Mouse (Mus musculus): Measurements from ENCODE around the gene Pik3c2a. TPM values are rescaled to one million over a fixed set of nuclear protein-coding genes. Genes with fewer than 3 reads are reported as not detected.

Gene Pik3c2a
- polyA plus RNA-seq, 1 experiment from 2014 or later, result 32.9 TPM

GRCm38 (mm10) chr7:116301661-116302311 is 141.5 kb downstream of the Pik3c2a start:
- 82% methylated on average over 5 of the region's 5 CpGs for WGBS
- ATAC-seq (replicated peaks; ENCODE audit: low FRiP score, low TSS enrichment, low read depth) (no peak), DNase-seq (ENCODE audit: low spot score) (no peak)
- H3K36me3 ChIP-seq (ENCODE audit: control insufficient read depth, insufficient read depth, low read length), result no peaks in the 10 kb centered on the region
- no peak overlapping the region for H3K4me2 ChIP-seq (ENCODE audit: low read length)
- H3K4me1 ChIP-seq (replicated peaks; ENCODE audit: control insufficient read depth, insufficient read depth, low read length), result peaks cover 2% of the 10 kb centered on the region
- no peaks in the 10 kb centered on the region for H3K9me3 ChIP-seq (ENCODE audit: control insufficient read depth, low read length)
- no peak overlapping the region for H3K27ac ChIP-seq (ENCODE audit: low read depth)
- H3K27me3 ChIP-seq (replicated peaks; ENCODE audit: control insufficient read depth, insufficient read depth, low read length), result peaks cover 6% of the 10 kb centered on the region; the same call in 1 of the 2 replicates
- H3K4me3 ChIP-seq (ENCODE audit: low read depth, low read length), result no peak overlapping the region
- no peak overlapping the region for H3K9ac ChIP-seq (ENCODE audit: low read length)

GRCm38 (mm10) chr7:116301144-116301543 is 142.1 kb downstream of the Pik3c2a start:
- Histone ChIP-seq H3K4me1 (replicated peaks; ENCODE audit: control insufficient read depth, insufficient read depth, low read length) (no peaks in the 10 kb centered on the region), H3K9me3 (ENCODE audit: control insufficient read depth, low read length) (no peaks in the 10 kb centered on the region), H3K27me3 (replicated peaks; ENCODE audit: control insufficient read depth, insufficient read depth, low read length) (no peaks in the 10 kb centered on the region; the same call in 1 of the 2 replicates), H3K4me2 (ENCODE audit: low read length) (no peak overlapping the region), H3K4me3 (ENCODE audit: low read depth, low read length) (no peak overlapping the region), H3K9ac (ENCODE audit: low read length) (no peak overlapping the region), H3K36me3 (ENCODE audit: control insufficient read depth, insufficient read depth, low read length) (no peaks in the 10 kb centered on the region), H3K27ac (ENCODE audit: low read depth) (no peak overlapping the region)
- WGBS, result 66% methylated on average over 4 of the region's 4 CpGs
- DNase-seq (ENCODE audit: low spot score) (no peak), ATAC-seq (replicated peaks; ENCODE audit: low FRiP score, low TSS enrichment, low read depth) (no peak)

GRCm38 (mm10) chr7:116298851-116299250 is 144.4 kb downstream of the Pik3c2a start:
- DNase-seq (ENCODE audit: low spot score) (no peak), ATAC-seq (replicated peaks; ENCODE audit: low FRiP score, low TSS enrichment, low read depth) (no peak)
- Histone ChIP-seq H3K4me3 (ENCODE audit: low read depth, low read length) (no peak overlapping the region), H3K27ac (ENCODE audit: low read depth) (no peak overlapping the region), H3K27me3 (replicated peaks; ENCODE audit: control insufficient read depth, insufficient read depth, low read length) (no peaks in the 10 kb centered on the region), H3K9me3 (ENCODE audit: control insufficient read depth, low read length) (no peaks in the 10 kb centered on the region), H3K4me1 (replicated peaks; ENCODE audit: control insufficient read depth, insufficient read depth, low read length) (0 out of 2 replicates have a peak, but pooled peaks cover 9% of the 10 kb centered on the region), H3K36me3 (ENCODE audit: control insufficient read depth, insufficient read depth, low read length) (no peaks in the 10 kb centered on the region), H3K4me2 (ENCODE audit: low read length) (no peak overlapping the region), H3K9ac (ENCODE audit: low read length) (no peak overlapping the region)
- 84% methylated on average over 2 of the region's 2 CpGs for WGBS

GRCm38 (mm10) chr7:116298389-116298788 is 144.9 kb downstream of the Pik3c2a start:
- no peak overlapping the region for H3K4me3 ChIP-seq (ENCODE audit: low read depth, low read length)
- no peak overlapping the region for H3K4me2 ChIP-seq (ENCODE audit: low read length)
- no peaks in the 10 kb centered on the region for H3K36me3 ChIP-seq (ENCODE audit: control insufficient read depth, insufficient read depth, low read length)
- DNase-seq (ENCODE audit: low spot score) (no peak), ATAC-seq (replicated peaks; ENCODE audit: low FRiP score, low TSS enrichment, low read depth) (no peak)
- 0 out of 2 replicates have a peak, but pooled peaks cover 9% of the 10 kb centered on the region for H3K4me1 ChIP-seq (replicated peaks; ENCODE audit: control insufficient read depth, insufficient read depth, low read length)
- H3K27me3 ChIP-seq (replicated peaks; ENCODE audit: control insufficient read depth, insufficient read depth, low read length), result no peaks in the 10 kb centered on the region
- H3K27ac ChIP-seq (ENCODE audit: low read depth), result no peak overlapping the region
- no peaks in the 10 kb centered on the region for H3K9me3 ChIP-seq (ENCODE audit: control insufficient read depth, low read length)
- 71% methylated on average over 10 of the region's 10 CpGs for WGBS
- no peak overlapping the region for H3K9ac ChIP-seq (ENCODE audit: low read length)

GRCm38 (mm10) chr7:116294961-116295360 is 148.3 kb downstream of the Pik3c2a start:
- H3K4me3 ChIP-seq (ENCODE audit: low read depth, low read length), result no peak overlapping the region
- DNase-seq (ENCODE audit: low spot score) (no peak), ATAC-seq (replicated peaks; ENCODE audit: low FRiP score, low TSS enrichment, low read depth) (no peak)
- H3K9ac ChIP-seq (ENCODE audit: low read length), result no peak overlapping the region
- H3K27me3 ChIP-seq (replicated peaks; ENCODE audit: control insufficient read depth, insufficient read depth, low read length), result no peaks in the 10 kb centered on the region
- no peak overlapping the region for H3K4me2 ChIP-seq (ENCODE audit: low read length)
- H3K9me3 ChIP-seq (ENCODE audit: control insufficient read depth, low read length), result no peaks in the 10 kb centered on the region
- 34% methylated on average over 3 of the region's 3 CpGs for WGBS
- 0 out of 2 replicates have a peak, but pooled peaks cover 9% of the 10 kb centered on the region for H3K4me1 ChIP-seq (replicated peaks; ENCODE audit: control insufficient read depth, insufficient read depth, low read length)
- no peaks in the 10 kb centered on the region for H3K36me3 ChIP-seq (ENCODE audit: control insufficient read depth, insufficient read depth, low read length)
- no peak overlapping the region for H3K27ac ChIP-seq (ENCODE audit: low read depth)

- ATAC-seq (replicated peaks; ENCODE audit: low FRiP score, low TSS enrichment, low read depth) (no peak), DNase-seq (ENCODE audit: low spot score) (no peak)
- Histone ChIP-seq H3K4me1 (replicated peaks; ENCODE audit: control insufficient read depth, insufficient read depth, low read length) (peaks cover 24% of the 10 kb centered on the region), H3K27ac (ENCODE audit: low read depth) (no peak overlapping the region), H3K27me3 (replicated peaks; ENCODE audit: control insufficient read depth, insufficient read depth, low read length) (no peaks in the 10 kb centered on the region), H3K9ac (ENCODE audit: low read length) (no peak overlapping the region), H3K9me3 (ENCODE audit: control insufficient read depth, low read length) (no peaks in the 10 kb centered on the region), H3K4me2 (ENCODE audit: low read length) (no peak overlapping the region), H3K4me3 (ENCODE audit: low read depth, low read length) (no peak overlapping the region), H3K36me3 (ENCODE audit: control insufficient read depth, insufficient read depth, low read length) (no peaks in the 10 kb centered on the region)
- 23% methylated on average over 5 of the region's 5 CpGs for WGBS
Observed at GRCm38 (mm10) chr7:116292377-116292776, 150.9 kb downstream of the Pik3c2a start.

- ATAC-seq (replicated peaks; ENCODE audit: low FRiP score, low TSS enrichment, low read depth) (no peak), DNase-seq (ENCODE audit: low spot score) (no peak)
- H3K9ac ChIP-seq (ENCODE audit: low read length), result no peak overlapping the region
- H3K4me3 ChIP-seq (ENCODE audit: low read depth, low read length), result no peak overlapping the region
- H3K36me3 ChIP-seq (ENCODE audit: control insufficient read depth, insufficient read depth, low read length), result no peaks in the 10 kb centered on the region
- peaks cover 40% of the 10 kb centered on the region for H3K4me1 ChIP-seq (replicated peaks; ENCODE audit: control insufficient read depth, insufficient read depth, low read length)
- no peaks in the 10 kb centered on the region for H3K27me3 ChIP-seq (replicated peaks; ENCODE audit: control insufficient read depth, insufficient read depth, low read length)
- H3K27ac ChIP-seq (ENCODE audit: low read depth), result no peak overlapping the region
- no peaks in the 10 kb centered on the region for H3K9me3 ChIP-seq (ENCODE audit: control insufficient read depth, low read length)
- WGBS, result 100% methylated on average over 1 of the region's 1 CpGs
- H3K4me2 ChIP-seq (ENCODE audit: low read length), result no peak overlapping the region
Observed at GRCm38 (mm10) chr7:116290559-116290958, 152.7 kb downstream of the Pik3c2a start.

GRCm38 (mm10) chr7:116288996-116289395 is 154.3 kb downstream of the Pik3c2a start:
- Histone ChIP-seq H3K4me2 (ENCODE audit: low read length) (no peak overlapping the region), H3K27me3 (replicated peaks; ENCODE audit: control insufficient read depth, insufficient read depth, low read length) (no peaks in the 10 kb centered on the region), H3K4me3 (ENCODE audit: low read depth, low read length) (no peak overlapping the region), H3K27ac (ENCODE audit: low read depth) (no peak overlapping the region), H3K4me1 (replicated peaks; ENCODE audit: control insufficient read depth, insufficient read depth, low read length) (peaks cover 35% of the 10 kb centered on the region), H3K36me3 (ENCODE audit: control insufficient read depth, insufficient read depth, low read length) (no peaks in the 10 kb centered on the region), H3K9me3 (ENCODE audit: control insufficient read depth, low read length) (no peaks in the 10 kb centered on the region), H3K9ac (ENCODE audit: low read length) (no peak overlapping the region)
- no peak for DNase-seq (ENCODE audit: low spot score)
- ATAC-seq (replicated peaks; ENCODE audit: low FRiP score, low TSS enrichment, low read depth), result no peak
- WGBS, result 71% methylated on average over 3 of the region's 3 CpGs

GRCm38 (mm10) chr7:116287959-116288358 is 155.3 kb downstream of the Pik3c2a start:
- H3K36me3 ChIP-seq (ENCODE audit: control insufficient read depth, insufficient read depth, low read length), result no peaks in the 10 kb centered on the region
- H3K9me3 ChIP-seq (ENCODE audit: control insufficient read depth, low read length), result no peaks in the 10 kb centered on the region
- 58% methylated on average over 5 of the region's 5 CpGs for WGBS
- ATAC-seq (replicated peaks; ENCODE audit: low FRiP score, low TSS enrichment, low read depth), result no peak
- no peak for DNase-seq (ENCODE audit: low spot score)
- no peaks in the 10 kb centered on the region for H3K27me3 ChIP-seq (replicated peaks; ENCODE audit: control insufficient read depth, insufficient read depth, low read length)
- 0 out of 2 replicates have a peak overlapping the region, but pooled peaks have one; percentile 64 for H3K27ac ChIP-seq (ENCODE audit: low read depth)
- no peak overlapping the region for H3K4me2 ChIP-seq (ENCODE audit: low read length)
- no peak overlapping the region for H3K9ac ChIP-seq (ENCODE audit: low read length)
- H3K4me3 ChIP-seq (ENCODE audit: low read depth, low read length), result no peak overlapping the region
- H3K4me1 ChIP-seq (replicated peaks; ENCODE audit: control insufficient read depth, insufficient read depth, low read length), result peaks cover 38% of the 10 kb centered on the region

Measured in intestine, embryonic 14.5 days (tissue).